Mouse (Mus musculus): ENCODE measurements around the gene Iqschfp. TPM values are rescaled to one million over a fixed set of nuclear protein-coding genes. Genes with fewer than 3 reads are reported as not detected.

Iqschfp gene
- polyA plus RNA-seq, 1 experiment from 2014 or later: 7.6 TPM

DNA sequence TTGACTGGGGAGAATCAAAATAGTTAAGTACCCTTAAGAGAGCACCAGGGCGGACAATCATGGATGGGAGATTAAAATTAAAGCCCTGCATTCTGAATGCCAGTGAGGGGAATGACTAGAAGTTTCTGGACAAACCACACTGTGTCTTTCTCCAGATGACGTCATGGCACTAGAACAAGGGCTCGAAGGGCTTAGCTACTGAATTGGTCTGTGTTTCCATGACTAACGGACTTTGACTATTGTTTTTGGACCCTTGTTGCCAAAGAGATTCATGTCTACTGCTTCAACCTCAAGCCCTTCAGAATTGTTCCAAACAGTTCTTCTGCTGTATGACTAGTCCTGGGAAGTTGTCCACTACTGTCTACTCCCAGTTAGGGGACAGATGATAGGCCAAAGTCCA, 639.9 kb downstream of the Iqschfp start:
- no peak for ATAC-seq (ENCODE audit: low FRiP score, low TSS enrichment)
- H3K9me3 ChIP-seq (ENCODE audit: control insufficient read depth, low read length): no peaks in the 10 kb centered on the region; the same call in 1 of the 2 replicates
- H3K4me1 ChIP-seq (ENCODE audit: control insufficient read depth, insufficient read depth, low read length): no peaks in the 10 kb centered on the region
- WGBS: 87% methylated on average over 4 of the region's 4 CpGs
- no peaks in the 10 kb centered on the region for H3K36me3 ChIP-seq (ENCODE audit: control insufficient read depth, insufficient read depth, low read length)
- H3K9ac ChIP-seq (replicated peaks; ENCODE audit: low read length): no peak overlapping the region
- no peak overlapping the region for H3K4me3 ChIP-seq (replicated peaks; ENCODE audit: low read depth, low read length)
- DNase-seq: no peak
- H3K27ac ChIP-seq (replicated peaks; ENCODE audit: low read depth, low read length): no peak overlapping the region
- H3K27me3 ChIP-seq (ENCODE audit: control insufficient read depth, insufficient read depth, low read length): no peaks in the 10 kb centered on the region
- no peak overlapping the region for H3K4me2 ChIP-seq (ENCODE audit: low read length)

DNA sequence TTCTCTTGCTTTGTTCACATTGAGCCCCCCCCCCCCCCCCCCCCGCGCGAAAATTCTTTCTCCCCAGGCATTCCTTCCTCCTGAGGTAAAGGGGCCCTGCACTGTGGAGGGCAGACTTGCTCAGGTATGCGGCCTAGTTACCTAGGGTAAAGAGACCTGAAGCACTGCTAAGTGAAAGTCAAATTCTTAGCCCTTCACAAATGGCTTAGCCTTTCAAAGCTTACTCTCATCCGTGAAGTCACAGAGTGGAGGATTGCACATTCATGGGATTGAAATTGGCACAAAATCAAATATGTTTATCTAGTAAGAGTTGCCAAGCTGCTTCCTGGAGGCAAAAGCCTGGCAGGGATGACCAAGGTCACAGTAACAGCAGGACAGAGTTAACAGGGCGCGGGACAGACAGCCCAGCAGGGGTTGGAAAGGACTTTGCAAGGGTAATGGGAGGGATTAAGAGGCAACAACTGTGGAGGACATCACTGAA, 642.6 kb downstream of the Iqschfp start:
- H3K9me3 ChIP-seq (ENCODE audit: control insufficient read depth, low read length): no peaks in the 10 kb centered on the region; the same call in 1 of the 2 replicates
- H3K4me1 ChIP-seq (ENCODE audit: control insufficient read depth, insufficient read depth, low read length): no peaks in the 10 kb centered on the region
- ATAC-seq (ENCODE audit: low FRiP score, low TSS enrichment) (no peak), DNase-seq (peak; percentile 25)
- H3K4me3 ChIP-seq (replicated peaks; ENCODE audit: low read depth, low read length): no peak overlapping the region
- H3K4me2 ChIP-seq (ENCODE audit: low read length): no peak overlapping the region
- H3K27me3 ChIP-seq (ENCODE audit: control insufficient read depth, insufficient read depth, low read length): no peaks in the 10 kb centered on the region
- H3K27ac ChIP-seq (replicated peaks; ENCODE audit: low read depth, low read length): no peak overlapping the region
- H3K36me3 ChIP-seq (ENCODE audit: control insufficient read depth, insufficient read depth, low read length): no peaks in the 10 kb centered on the region
- 15% methylated on average over 5 of the region's 7 CpGs for WGBS
- no peak overlapping the region for H3K9ac ChIP-seq (replicated peaks; ENCODE audit: low read length)

DNA sequence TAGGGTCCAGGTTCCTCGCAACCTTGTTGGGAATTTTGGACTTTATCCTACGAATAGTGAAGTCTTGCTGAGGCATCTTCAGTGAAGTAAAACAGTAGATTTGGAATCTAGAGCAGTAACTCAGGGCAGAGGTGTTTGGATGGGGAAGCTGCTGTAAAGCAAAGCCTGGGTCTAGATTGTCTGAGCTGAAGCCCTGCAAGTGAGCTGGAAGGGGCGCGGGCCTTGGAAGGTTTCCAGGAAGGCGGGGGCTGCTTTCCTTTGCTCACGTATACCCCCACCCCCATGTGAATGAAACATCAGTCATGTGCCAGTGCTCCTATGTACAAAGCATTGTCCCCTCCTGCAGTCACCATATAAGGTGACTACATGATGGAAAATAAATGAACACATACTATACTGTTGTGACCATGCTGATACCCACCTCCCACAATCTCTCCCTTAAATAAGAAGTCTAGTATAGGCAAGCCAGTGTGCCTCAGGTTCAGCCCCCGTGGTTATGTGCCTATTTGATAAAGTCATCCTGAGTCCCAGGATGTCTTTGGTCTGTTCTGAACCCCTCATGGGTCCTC, 643.2 kb downstream of the Iqschfp start:
- WGBS: 74% methylated on average over 7 of the region's 7 CpGs
- Histone ChIP-seq H3K9ac (replicated peaks; ENCODE audit: low read length) (no peak overlapping the region), H3K27me3 (ENCODE audit: control insufficient read depth, insufficient read depth, low read length) (no peaks in the 10 kb centered on the region), H3K27ac (replicated peaks; ENCODE audit: low read depth, low read length) (no peak overlapping the region), H3K4me2 (ENCODE audit: low read length) (no peak overlapping the region), H3K4me3 (replicated peaks; ENCODE audit: low read depth, low read length) (no peak overlapping the region), H3K9me3 (ENCODE audit: control insufficient read depth, low read length) (no peaks in the 10 kb centered on the region; the same call in 1 of the 2 replicates), H3K36me3 (ENCODE audit: control insufficient read depth, insufficient read depth, low read length) (no peaks in the 10 kb centered on the region), H3K4me1 (ENCODE audit: control insufficient read depth, insufficient read depth, low read length) (no peaks in the 10 kb centered on the region)
- ATAC-seq (ENCODE audit: low FRiP score, low TSS enrichment) (no peak), DNase-seq (no peak)

DNA sequence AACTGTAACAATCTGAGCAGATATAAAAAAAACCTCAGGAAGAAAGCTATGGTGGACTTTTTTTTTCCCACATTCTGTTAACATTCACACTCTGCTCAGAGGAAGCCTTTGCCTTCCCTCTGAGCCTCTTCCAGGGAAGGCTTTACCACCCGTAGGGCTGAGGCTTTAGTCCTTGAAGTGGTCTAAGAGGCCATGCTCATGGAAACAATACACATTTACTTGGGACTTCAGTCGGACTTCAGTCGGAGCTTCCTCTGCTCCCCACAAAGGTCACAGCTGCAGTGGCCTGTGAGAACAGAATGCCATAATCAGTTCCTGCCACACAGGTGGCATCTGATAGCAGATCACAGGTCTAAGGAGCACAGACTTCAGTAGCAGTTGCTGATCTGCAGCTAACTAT, 644.0 kb downstream of the Iqschfp start:
- ATAC-seq (ENCODE audit: low FRiP score, low TSS enrichment): no peak
- no peak overlapping the region for H3K27ac ChIP-seq (replicated peaks; ENCODE audit: low read depth, low read length)
- WGBS: 41% methylated on average over 3 of the region's 3 CpGs
- H3K9me3 ChIP-seq (ENCODE audit: control insufficient read depth, low read length): no peaks in the 10 kb centered on the region; the same call in 1 of the 2 replicates
- no peak overlapping the region for H3K9ac ChIP-seq (replicated peaks; ENCODE audit: low read length)
- DNase-seq: no peak
- no peaks in the 10 kb centered on the region for H3K4me1 ChIP-seq (ENCODE audit: control insufficient read depth, insufficient read depth, low read length)
- no peak overlapping the region for H3K4me2 ChIP-seq (ENCODE audit: low read length)
- no peaks in the 10 kb centered on the region for H3K27me3 ChIP-seq (ENCODE audit: control insufficient read depth, insufficient read depth, low read length)
- no peaks in the 10 kb centered on the region for H3K36me3 ChIP-seq (ENCODE audit: control insufficient read depth, insufficient read depth, low read length)
- H3K4me3 ChIP-seq (replicated peaks; ENCODE audit: low read depth, low read length): no peak overlapping the region

DNA sequence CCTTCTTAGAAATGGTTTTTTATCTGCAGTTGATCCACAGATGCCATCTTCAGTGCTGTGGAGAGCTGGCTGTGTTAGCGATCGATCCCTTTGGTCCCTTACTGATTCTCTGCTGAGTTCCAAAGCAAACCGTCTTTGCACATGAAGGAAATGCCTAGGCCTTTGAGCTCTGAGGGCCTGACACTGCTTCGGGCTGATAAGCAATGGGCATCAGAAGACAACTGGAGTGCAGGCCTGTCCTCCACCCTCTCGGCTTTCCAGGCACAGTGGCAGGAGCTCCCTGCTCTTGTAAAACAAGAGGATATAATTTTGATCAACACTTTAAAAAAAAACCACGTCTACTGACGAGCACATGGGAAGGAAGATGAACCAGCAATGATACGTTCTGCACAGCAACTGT, 649.7 kb downstream of the Iqschfp start:
- Histone ChIP-seq H3K4me2 (ENCODE audit: low read length) (no peak overlapping the region), H3K36me3 (ENCODE audit: control insufficient read depth, insufficient read depth, low read length) (no peaks in the 10 kb centered on the region), H3K4me3 (replicated peaks; ENCODE audit: low read depth, low read length) (no peak overlapping the region), H3K9me3 (ENCODE audit: control insufficient read depth, low read length) (no peaks in the 10 kb centered on the region; the same call in 1 of the 2 replicates), H3K9ac (replicated peaks; ENCODE audit: low read length) (no peak overlapping the region), H3K27me3 (ENCODE audit: control insufficient read depth, insufficient read depth, low read length) (no peaks in the 10 kb centered on the region), H3K27ac (replicated peaks; ENCODE audit: low read depth, low read length) (no peak overlapping the region), H3K4me1 (ENCODE audit: control insufficient read depth, insufficient read depth, low read length) (0 out of 2 replicates have a peak, but pooled peaks cover 4% of the 10 kb centered on the region)
- 92% methylated on average over 8 of the region's 8 CpGs for WGBS
- DNase-seq: no peak
- no peak for ATAC-seq (ENCODE audit: low FRiP score, low TSS enrichment)

DNA sequence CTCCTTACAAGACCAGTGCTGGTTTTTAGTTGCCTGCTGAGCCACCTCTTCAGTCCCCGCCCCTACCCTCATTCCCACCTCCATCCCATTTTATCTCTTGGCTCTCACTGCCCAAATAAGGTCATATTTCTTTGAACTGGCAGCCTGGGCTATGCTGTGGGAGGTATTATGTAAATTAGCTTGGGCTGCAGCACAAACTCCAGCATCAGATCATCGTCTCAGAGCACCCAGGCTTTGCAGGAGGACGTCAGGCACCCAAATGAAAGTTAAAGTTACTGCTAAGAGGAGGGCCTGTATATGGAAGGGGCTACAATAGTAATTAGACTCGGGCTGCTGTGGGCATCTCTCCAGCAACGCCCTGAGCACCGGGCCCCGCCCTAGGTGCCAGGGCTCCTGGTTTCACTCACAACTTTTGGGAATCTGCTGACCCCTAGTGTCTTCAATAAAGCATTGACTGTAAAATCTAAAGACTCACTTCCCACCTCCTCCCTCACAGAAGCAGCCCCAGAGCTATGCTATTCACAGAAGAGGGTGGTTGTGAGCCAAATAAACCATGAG, 651.0 kb downstream of the Iqschfp start:
- no peak overlapping the region for H3K9ac ChIP-seq (replicated peaks; ENCODE audit: low read length)
- peak overlapping the region; percentile 48 for H3K4me2 ChIP-seq (ENCODE audit: low read length)
- DNase-seq (peak; percentile 85), ATAC-seq (ENCODE audit: low FRiP score, low TSS enrichment) (peak; percentile 65; the same call in 1 of the 2 replicates)
- H3K27me3 ChIP-seq (ENCODE audit: control insufficient read depth, insufficient read depth, low read length): no peaks in the 10 kb centered on the region
- no peaks in the 10 kb centered on the region for H3K36me3 ChIP-seq (ENCODE audit: control insufficient read depth, insufficient read depth, low read length)
- WGBS: 2% methylated on average over 7 of the region's 7 CpGs
- H3K4me3 ChIP-seq (replicated peaks; ENCODE audit: low read depth, low read length): peak overlapping the region; percentile 14; the same call in 1 of the 2 replicates
- H3K4me1 ChIP-seq (ENCODE audit: control insufficient read depth, insufficient read depth, low read length): 0 out of 2 replicates have a peak, but pooled peaks cover 4% of the 10 kb centered on the region
- H3K9me3 ChIP-seq (ENCODE audit: control insufficient read depth, low read length): no peaks in the 10 kb centered on the region
- no peak overlapping the region for H3K27ac ChIP-seq (replicated peaks; ENCODE audit: low read depth, low read length)

DNA sequence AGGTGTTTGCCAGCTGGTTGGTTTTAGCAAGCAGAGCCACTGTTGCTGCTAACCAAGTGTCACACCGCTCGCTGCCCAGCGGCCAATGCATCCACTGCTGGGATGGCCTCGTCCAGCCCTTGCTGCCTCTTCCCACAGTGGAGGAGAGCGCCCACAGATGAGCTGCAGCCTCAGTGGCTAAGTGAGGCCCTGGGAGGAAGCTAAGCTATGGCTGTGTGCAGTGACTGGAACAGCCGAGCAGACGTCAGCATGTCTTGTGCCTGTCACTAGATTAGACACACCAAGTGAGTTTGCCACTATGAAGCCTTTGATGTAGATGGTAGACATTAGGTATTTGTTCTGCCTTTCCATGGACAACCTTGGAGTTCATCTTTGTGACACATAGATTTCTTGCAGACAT, 652.8 kb downstream of the Iqschfp start:
- no peak for ATAC-seq (ENCODE audit: low FRiP score, low TSS enrichment)
- peak; percentile 29 for DNase-seq
- Histone ChIP-seq H3K27me3 (ENCODE audit: control insufficient read depth, insufficient read depth, low read length) (no peaks in the 10 kb centered on the region), H3K4me3 (replicated peaks; ENCODE audit: low read depth, low read length) (no peak overlapping the region), H3K27ac (replicated peaks; ENCODE audit: low read depth, low read length) (no peak overlapping the region), H3K4me1 (ENCODE audit: control insufficient read depth, insufficient read depth, low read length) (0 out of 2 replicates have a peak, but pooled peaks cover 4% of the 10 kb centered on the region), H3K4me2 (ENCODE audit: low read length) (no peak overlapping the region), H3K36me3 (ENCODE audit: control insufficient read depth, insufficient read depth, low read length) (no peaks in the 10 kb centered on the region), H3K9ac (replicated peaks; ENCODE audit: low read length) (no peak overlapping the region), H3K9me3 (ENCODE audit: control insufficient read depth, low read length) (no peaks in the 10 kb centered on the region)
- WGBS: 24% methylated on average over 7 of the region's 7 CpGs

DNA sequence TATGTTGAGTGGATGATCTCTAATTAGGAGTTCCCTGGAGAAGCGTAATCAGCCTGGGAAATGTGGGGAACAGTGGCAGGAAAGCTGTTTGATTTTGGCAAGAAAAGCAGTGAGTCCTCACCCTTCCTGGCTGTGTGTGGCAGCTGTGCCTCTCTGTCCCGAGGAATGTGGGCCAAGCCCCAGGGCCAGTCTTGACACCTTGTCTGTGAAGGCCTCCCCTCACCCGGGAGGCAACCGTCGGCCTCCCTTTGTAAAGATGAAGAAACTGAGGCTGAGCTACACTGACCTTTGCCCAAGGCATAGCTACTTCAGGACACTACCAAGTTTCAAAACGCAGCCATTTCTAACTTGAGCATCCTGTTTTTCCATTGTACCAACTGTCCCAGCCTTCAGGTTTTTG, 653.9 kb downstream of the Iqschfp start:
- ATAC-seq (ENCODE audit: low FRiP score, low TSS enrichment) (no peak), DNase-seq (no peak)

More for the DNA sequence above, 653.9 kb downstream of the Iqschfp start:
- Histone ChIP-seq H3K4me2 (ENCODE audit: low read length) (no peak overlapping the region), H3K4me3 (replicated peaks; ENCODE audit: low read depth, low read length) (no peak overlapping the region), H3K27me3 (ENCODE audit: control insufficient read depth, insufficient read depth, low read length) (no peaks in the 10 kb centered on the region), H3K9ac (replicated peaks; ENCODE audit: low read length) (no peak overlapping the region), H3K27ac (replicated peaks; ENCODE audit: low read depth, low read length) (no peak overlapping the region), H3K4me1 (ENCODE audit: control insufficient read depth, insufficient read depth, low read length) (0 out of 2 replicates have a peak, but pooled peaks cover 4% of the 10 kb centered on the region), H3K9me3 (ENCODE audit: control insufficient read depth, low read length) (no peaks in the 10 kb centered on the region), H3K36me3 (ENCODE audit: control insufficient read depth, insufficient read depth, low read length) (no peaks in the 10 kb centered on the region)
- 46% methylated on average over 6 of the region's 6 CpGs for WGBS

Data from midbrain, embryonic 14.5 days (tissue).